Mouse (Mus musculus) heart, embryonic 10.5 days (tissue): ENCODE data around the gene Ahnak2. TPM values are rescaled to one million over a fixed set of nuclear protein-coding genes. Genes with fewer than 3 reads are reported as not detected.
A peak's percentile ranks its signal among the peaks of the same experiment; 100 is the strongest.
"Not testable (repeated sequence)": the region's sequence is repeated elsewhere in the genome, so short reads cannot be mapped to it uniquely, and the experiment has no call there.

Source experiments
- DNase-seq: peaks from one replicate; pipeline ENCODE4 v3.0.0-alpha.2; 2017; ENCODE audit warnings: low spot score
- H3K27ac ChIP-seq: fragments of 300-500 bp; sonication (generic); 2 replicates; pipeline ENCODE4 v1.5.1; 2016; ENCODE audit warnings: mild to moderate bottlenecking
- H3K27me3 ChIP-seq: fragments of 300-500 bp; sonication (generic); 2 replicates; pipeline ENCODE4 v1.6.1; 2016; ENCODE audit warnings: mild to moderate bottlenecking; ENCODE audit not compliant: poor library complexity, insufficient read depth, severe bottlenecking
- H3K36me3 ChIP-seq: fragments of 300-500 bp; sonication (generic); 2 replicates; pipeline ENCODE4 v1.6.1; 2016; ENCODE audit warnings: mild to moderate bottlenecking, moderate library complexity
- H3K4me1 ChIP-seq: fragments of 300-500 bp; sonication (generic); 2 replicates; pipeline ENCODE4 v1.6.1; 2016; ENCODE audit warnings: mild to moderate bottlenecking
- H3K4me3 ChIP-seq: fragments of 300-500 bp; sonication (generic); 2 replicates; pipeline ENCODE4 v1.5.1; 2016; ENCODE audit warnings: mild to moderate bottlenecking, moderate library complexity
- H3K9me3 ChIP-seq: fragments of 300-500 bp; sonication (generic); 2 replicates; pipeline ENCODE4 v1.6.1; 2016; ENCODE audit warnings: mild to moderate bottlenecking, moderate library complexity
- WGBS: fragments of 180-500 bp; shearing (Covaris S2); methylation state at CpG from one replicate; pipeline ENCODE4 v1.1.7; 2016; 5-methylcytosine and 5-hydroxymethylcytosine counted together
- polyA plus RNA-seq: library from polyadenylated mRNA; unstranded; fragments of >200 nt; fragmentation: Nextera tagmentation; extraction: Ambion mirVana; gene quantifications from 2 replicates; pipeline ENCODE4 v1.2.1, GENCODE M21; 2016

Gene Ahnak2
- polyA plus RNA-seq, 1 experiment from 2014 or later, result 0.53 TPM

GRCm38 (mm10) chr12:112830570-112830969 is 28.1 kb upstream of the Ahnak2 start:
- Histone ChIP-seq H3K27me3 (no peaks in the 10 kb centered on the region), H3K27ac (peak overlapping the region; percentile 98; the same call in 1 of the 2 replicates), H3K36me3 (peaks cover 40% of the 10 kb centered on the region), H3K4me3 (peak overlapping the region; percentile 94), H3K4me1 (peaks cover 36% of the 10 kb centered on the region), H3K9me3 (no peaks in the 10 kb centered on the region)
- WGBS, result 82% methylated on average over 3 of the region's 3 CpGs
- DNase-seq, result no peak

- Histone ChIP-seq H3K27ac (peak overlapping the region; percentile 98), H3K4me1 (peaks cover 37% of the 10 kb centered on the region), H3K27me3 (no peaks in the 10 kb centered on the region), H3K9me3 (no peaks in the 10 kb centered on the region), H3K36me3 (peaks cover 43% of the 10 kb centered on the region), H3K4me3 (peak overlapping the region; percentile 94)
- DNase-seq, result no peak
- 17% methylated on average over 2 of the region's 2 CpGs for WGBS
These were observed 27.7 kb upstream of the Ahnak2 start for GRCm38 (mm10) chr12:112830141-112830540.

GRCm38 (mm10) chr12:112829244-112829864 is 26.9 kb upstream of the Ahnak2 start, which contains the start of gene Cdca4:
Cdca4 (minus strand) TSS chr12:112829423.
- WGBS, result under 1% methylated on average over 72 of the region's 72 CpGs

GRCm38 (mm10) chr12:112828501-112829243 is 26.2 kb upstream of the Ahnak2 start:
- under 1% methylated on average over 51 of the region's 51 CpGs for WGBS
- H3K4me3 ChIP-seq, result peak overlapping the region; percentile 94
- peak overlapping the region; percentile 98 for H3K27ac ChIP-seq
- peak; percentile 85 for DNase-seq
- peaks cover 49% of the 10 kb centered on the region for H3K4me1 ChIP-seq
- H3K9me3 ChIP-seq, result no peaks in the 10 kb centered on the region
- H3K36me3 ChIP-seq, result peaks cover 57% of the 10 kb centered on the region
- H3K27me3 ChIP-seq, result no peaks in the 10 kb centered on the region

More at GRCm38 (mm10) chr12:112829244-112829864, 26.9 kb upstream of the Ahnak2 start, which contains the start of gene Cdca4:
- H3K9me3 ChIP-seq, result no peaks in the 10 kb centered on the region
- H3K4me3 ChIP-seq, result peak within 1 kb of the TSS; percentile 94
- H3K27me3 ChIP-seq, result no peaks in the 10 kb centered on the region
- H3K4me1 ChIP-seq, result peaks cover 42% of the 10 kb centered on the region
- H3K27ac ChIP-seq, result peak within 1 kb of the TSS; percentile 98
- peak; percentile 99 for DNase-seq
- H3K36me3 ChIP-seq, result peaks cover 51% of the 10 kb centered on the region

- no peak overlapping the region for H3K27ac ChIP-seq
- H3K36me3 ChIP-seq, result peaks cover 57% of the 10 kb centered on the region
- H3K4me1 ChIP-seq, result peaks cover 73% of the 10 kb centered on the region
- H3K4me3 ChIP-seq, result no peak overlapping the region
- H3K9me3 ChIP-seq, result no peaks in the 10 kb centered on the region
- WGBS, result 80% methylated on average over 5 of the region's 5 CpGs
- H3K27me3 ChIP-seq, result no peaks in the 10 kb centered on the region
- no peak for DNase-seq
These were observed 23.4 kb upstream of the Ahnak2 start for GRCm38 (mm10) chr12:112825901-112826300.

- Histone ChIP-seq H3K36me3 (peaks cover 84% of the 10 kb centered on the region), H3K27ac (no peak overlapping the region)
These were observed 20.8 kb upstream of the Ahnak2 start for GRCm38 (mm10) chr12:112823221-112823620.

GRCm38 (mm10) chr12:112822676-112823075 is 20.2 kb upstream of the Ahnak2 start:
- H3K36me3 ChIP-seq, result peaks cover 86% of the 10 kb centered on the region
- 81% methylated on average over 2 of the region's 2 CpGs for WGBS
- no peaks in the 10 kb centered on the region for H3K27me3 ChIP-seq
- H3K9me3 ChIP-seq, result no peaks in the 10 kb centered on the region
- peaks cover 64% of the 10 kb centered on the region for H3K4me1 ChIP-seq
- no peak overlapping the region for H3K4me3 ChIP-seq
- no peak overlapping the region for H3K27ac ChIP-seq
- no peak for DNase-seq

More at GRCm38 (mm10) chr12:112823221-112823620, 20.8 kb upstream of the Ahnak2 start:
- H3K4me3 ChIP-seq, result no peak overlapping the region
- H3K9me3 ChIP-seq, result no peaks in the 10 kb centered on the region
- DNase-seq, result no peak
- H3K4me1 ChIP-seq, result peaks cover 69% of the 10 kb centered on the region
- 67% methylated on average over 4 of the region's 4 CpGs for WGBS
- H3K27me3 ChIP-seq, result no peaks in the 10 kb centered on the region

GRCm38 (mm10) chr12:112821974-112822373 is 19.5 kb upstream of the Ahnak2 start:
- no peak for DNase-seq
- H3K4me1 ChIP-seq, result peaks cover 57% of the 10 kb centered on the region
- H3K27ac ChIP-seq, result peak overlapping the region; percentile 49
- H3K4me3 ChIP-seq, result peak overlapping the region; percentile 22; the same call in 1 of the 2 replicates
- 30% methylated on average over 4 of the region's 4 CpGs for WGBS
- H3K36me3 ChIP-seq, result peaks cover 85% of the 10 kb centered on the region
- no peaks in the 10 kb centered on the region for H3K9me3 ChIP-seq
- no peaks in the 10 kb centered on the region for H3K27me3 ChIP-seq

GRCm38 (mm10) chr12:112821216-112821615 is 18.8 kb upstream of the Ahnak2 start:
- Histone ChIP-seq H3K27ac (peak overlapping the region; percentile 49), H3K36me3 (peaks cover 85% of the 10 kb centered on the region), H3K4me1 (peaks cover 49% of the 10 kb centered on the region), H3K9me3 (no peaks in the 10 kb centered on the region), H3K4me3 (peak overlapping the region; percentile 22; the same call in 1 of the 2 replicates), H3K27me3 (no peaks in the 10 kb centered on the region)
- DNase-seq, result no peak
- WGBS, result 33% methylated on average over 1 of the region's 1 CpGs

GRCm38 (mm10) chr12:112820401-112820999 is 18.0 kb upstream of the Ahnak2 start:
- WGBS, result 88% methylated on average over 12 of the region's 12 CpGs
- Histone ChIP-seq H3K4me1 (peaks cover 49% of the 10 kb centered on the region), H3K27ac (no peak overlapping the region), H3K36me3 (peaks cover 85% of the 10 kb centered on the region), H3K4me3 (no peak overlapping the region), H3K9me3 (no peaks in the 10 kb centered on the region), H3K27me3 (no peaks in the 10 kb centered on the region)
- no peak for DNase-seq

GRCm38 (mm10) chr12:112819057-112819662 is 16.7 kb upstream of the Ahnak2 start:
- no peaks in the 10 kb centered on the region for H3K9me3 ChIP-seq
- DNase-seq, result no peak
- H3K36me3 ChIP-seq, result peaks cover 87% of the 10 kb centered on the region
- H3K27me3 ChIP-seq, result no peaks in the 10 kb centered on the region
- WGBS, result 92% methylated on average over 8 of the region's 8 CpGs
- no peak overlapping the region for H3K27ac ChIP-seq
- peaks cover 49% of the 10 kb centered on the region for H3K4me1 ChIP-seq
- no peak overlapping the region for H3K4me3 ChIP-seq

GRCm38 (mm10) chr12:112816866-112817265 is 14.4 kb upstream of the Ahnak2 start:
- 76% methylated on average over 7 of the region's 7 CpGs for WGBS
- not testable (repeated sequence) for H3K27me3 ChIP-seq, H3K27ac ChIP-seq, H3K4me3 ChIP-seq, H3K9me3 ChIP-seq, DNase-seq
- H3K4me1 ChIP-seq, result peaks cover 47% of the 10 kb centered on the region
- H3K36me3 ChIP-seq, result peaks cover 89% of the 10 kb centered on the region
